Mouse (Mus musculus) bone marrow macrophage, adult 2 months (primary cell): ENCODE data around the gene Camsap3. TPM values are rescaled to one million over a fixed set of nuclear protein-coding genes. Genes with fewer than 3 reads are reported as not detected.

ENCODE experiments used
- H3K27ac ChIP-seq: 2 replicates; pipeline ENCODE4 v1.5.1; 2012; ENCODE audit warnings: low read depth, low read length; ENCODE audit not compliant: insufficient read depth
- H3K4me1 ChIP-seq: 2 replicates; pipeline ENCODE4 v1.6.1; 2012; ENCODE audit warnings: low read length; ENCODE audit not compliant: control insufficient read depth, insufficient read depth
- H3K4me3 ChIP-seq: 2 replicates; pipeline ENCODE4 v1.5.1; 2012; ENCODE audit warnings: mild to moderate bottlenecking, low read length, moderate library complexity; ENCODE audit not compliant: insufficient read depth
- CTCF ChIP-seq: IDR thresholded peaks from 2 replicates; pipeline ENCODE4 v1.5.1; 2012; ENCODE audit warnings: low read depth, mild to moderate bottlenecking, low read length, moderate library complexity
- POLR2A ChIP-seq: IDR thresholded peaks from 2 replicates; pipeline ENCODE4 v1.6.1; 2012; ENCODE audit warnings: mild to moderate bottlenecking, low read depth, low read length, borderline replicate concordance
- polyA plus RNA-seq: library from polyadenylated mRNA; stranded (reverse); fragments of >200 nt; gene quantifications from 2 replicates; pipeline ENCODE4 v1.2.4, GENCODE M21; 2012; ENCODE audit not compliant: missing spikeins, insufficient read depth, insufficient read length

The Camsap3 gene
- polyA plus RNA-seq, 1 experiment: 5.5 TPM

GRCm38 (mm10) chr8:3626971-3627370 lies 39.9 kb downstream of the Camsap3 start:
- H3K4me1 ChIP-seq: peaks cover 9% of the 10 kb centered on the region
- no peak overlapping the region for H3K4me3 ChIP-seq
- H3K27ac ChIP-seq: no peak overlapping the region
- TF ChIP-seq CTCF (no peak), POLR2A (no peak)

GRCm38 (mm10) chr8:3628014-3628413 lies 40.9 kb downstream of the Camsap3 start:
- Histone ChIP-seq H3K27ac (no peak overlapping the region), H3K4me3 (no peak overlapping the region)
- TF ChIP-seq POLR2A: no peak
- no peak for TF ChIP-seq CTCF

GRCm38 (mm10) chr8:3630647-3631477 lies 43.8 kb downstream of the Camsap3 start, which contains the start of gene Stxbp2:
TSS of gene Stxbp2 (plus strand) at chr8:3630955.
- peak within 1 kb of the TSS; percentile 79 for H3K4me3 ChIP-seq
- peak within 1 kb of the TSS; percentile 28 for H3K27ac ChIP-seq
- peaks cover 9% of the 10 kb centered on the region for H3K4me1 ChIP-seq
- peak; percentile 80; the same call in 1 of the 2 replicates for TF ChIP-seq POLR2A
- TF ChIP-seq CTCF: no peak

More at GRCm38 (mm10) chr8:3628014-3628413, 40.9 kb downstream of the Camsap3 start:
- H3K4me1 ChIP-seq: peaks cover 9% of the 10 kb centered on the region

GRCm38 (mm10) chr8:3631478-3631875 lies 44.4 kb downstream of the Camsap3 start:
- Histone ChIP-seq H3K27ac (peak overlapping the region; percentile 28), H3K4me1 (peaks cover 9% of the 10 kb centered on the region), H3K4me3 (peak overlapping the region; percentile 79)
- no peak for TF ChIP-seq CTCF
- no peak for TF ChIP-seq POLR2A

GRCm38 (mm10) chr8:3645804-3646203 lies 58.7 kb downstream of the Camsap3 start:
- TF ChIP-seq CTCF: peak; percentile 33
- TF ChIP-seq POLR2A: no peak
- Histone ChIP-seq H3K4me3 (no peak overlapping the region), H3K27ac (no peak overlapping the region), H3K4me1 (peaks cover 31% of the 10 kb centered on the region)

GRCm38 (mm10) chr8:3646824-3647531 lies 59.9 kb downstream of the Camsap3 start:
- Histone ChIP-seq H3K4me1 (peaks cover 31% of the 10 kb centered on the region), H3K27ac (peak overlapping the region; percentile 96), H3K4me3 (no peak overlapping the region)
- TF ChIP-seq CTCF (no peak), POLR2A (no peak)

- TF ChIP-seq POLR2A: no peak
- no peak for TF ChIP-seq CTCF
- peaks cover 31% of the 10 kb centered on the region for H3K4me1 ChIP-seq
- peak overlapping the region; percentile 96 for H3K27ac ChIP-seq
- H3K4me3 ChIP-seq: no peak overlapping the region
These were observed 60.5 kb downstream of the Camsap3 start for GRCm38 (mm10) chr8:3647561-3647960.

GRCm38 (mm10) chr8:3648268-3648667 lies 61.2 kb downstream of the Camsap3 start:
- Histone ChIP-seq H3K4me1 (peaks cover 34% of the 10 kb centered on the region), H3K4me3 (peak overlapping the region; percentile 55), H3K27ac (peak overlapping the region; percentile 96)
- no peak for TF ChIP-seq CTCF

GRCm38 (mm10) chr8:3648990-3649389 lies 61.9 kb downstream of the Camsap3 start:
- Histone ChIP-seq H3K27ac (peak overlapping the region; percentile 96), H3K4me3 (peak overlapping the region; percentile 55), H3K4me1 (peaks cover 35% of the 10 kb centered on the region)
- TF ChIP-seq CTCF (no peak), POLR2A (no peak)

GRCm38 (mm10) chr8:3652845-3653244 lies 65.8 kb downstream of the Camsap3 start:
- no peak overlapping the region for H3K27ac ChIP-seq
- H3K4me3 ChIP-seq: no peak overlapping the region
- TF ChIP-seq CTCF: no peak
- no peak for TF ChIP-seq POLR2A
- peaks cover 17% of the 10 kb centered on the region for H3K4me1 ChIP-seq
